Mouse (Mus musculus) right cerebral cortex, postnatal 4 days (tissue): ENCODE data around the gene Slc12a3.

ENCODE experiments used
- DNase-seq: peaks from one replicate; pipeline ENCODE4 v3.0.0-alpha.2; 2022

Gene Slc12a3

DNA sequence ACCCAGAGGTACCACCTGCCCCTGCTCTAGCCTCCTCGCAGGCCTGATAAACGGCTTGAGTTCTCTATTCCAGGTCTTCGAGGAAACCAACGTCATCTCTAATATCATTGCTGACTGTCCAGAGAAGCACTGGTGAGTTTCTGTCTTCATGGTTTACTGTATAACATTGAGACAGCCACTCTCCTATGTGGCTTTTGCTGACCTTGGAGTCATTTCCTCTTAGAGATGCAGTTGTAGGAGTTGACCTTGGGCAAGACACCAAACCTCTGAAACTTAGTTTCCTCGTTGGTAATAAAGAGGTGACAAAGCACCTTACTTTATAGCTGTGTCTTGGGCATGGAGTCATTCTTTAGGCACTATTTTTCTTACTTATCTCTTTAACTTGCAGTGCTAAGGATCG, 83.5 kb downstream of the Slc12a3 start:
- no peak for DNase-seq

DNA sequence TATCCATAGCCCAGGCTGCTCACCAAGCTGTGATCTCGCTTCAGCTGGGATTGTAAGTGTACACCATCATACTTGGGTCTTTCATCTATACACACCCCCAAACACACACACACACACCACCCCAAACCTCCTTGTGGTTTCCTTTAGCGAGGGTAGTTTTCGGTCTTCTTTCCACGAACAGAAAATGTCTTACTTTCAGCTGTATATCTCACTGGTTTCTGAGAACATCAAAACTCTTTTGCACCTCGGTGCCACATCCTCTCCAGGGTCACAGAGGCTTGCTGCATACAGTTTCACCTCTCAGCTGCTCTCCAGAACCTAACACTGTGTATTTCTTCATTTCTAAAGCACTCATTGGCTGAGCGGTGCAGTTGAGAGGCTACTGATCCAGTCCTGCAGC, 84.5 kb downstream of the Slc12a3 start:
- no peak for DNase-seq

DNA sequence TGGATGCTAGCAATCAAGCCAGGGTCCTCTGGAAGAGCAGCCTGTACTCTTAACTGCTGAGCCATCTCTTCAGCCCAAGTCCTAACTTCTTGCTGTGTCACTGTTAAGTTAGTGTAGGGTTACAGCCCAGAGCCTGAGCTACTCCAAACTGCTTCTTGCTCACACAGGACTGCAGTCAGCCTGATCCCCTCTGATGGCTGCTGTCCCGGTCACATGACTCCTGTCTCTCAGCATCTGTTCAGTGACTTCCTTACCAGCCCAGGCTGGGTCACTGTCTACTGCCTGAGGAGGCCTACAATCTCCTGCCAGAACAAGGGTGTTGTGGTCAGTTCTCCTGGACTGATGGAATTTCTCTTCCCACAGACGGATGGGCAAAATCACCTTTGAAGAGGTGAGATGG, 86.2 kb downstream of the Slc12a3 start:
- no peak for DNase-seq
